Mouse (Mus musculus): Measurements from ENCODE around the gene Hmgcr.

Hmgcr gene

GRCm38 (mm10) chr13:96670406-96671077 lies at the start of gene Hmgcr:
Gene Hmgcr, minus strand, starts transcription at chr13:96670936.
- DNase-seq (ENCODE audit: low spot score), result peak; percentile 84

- DNase-seq (ENCODE audit: low spot score), result no peak
Measured at GRCm38 (mm10) chr13:96720003-96720402, 49.3 kb upstream of the Hmgcr start.

GRCm38 (mm10) chr13:96717821-96718220 lies 47.1 kb upstream of the Hmgcr start:
- DNase-seq (ENCODE audit: low spot score), result no peak

- no peak for DNase-seq (ENCODE audit: low spot score)
Measured at GRCm38 (mm10) chr13:96716311-96716710, 45.6 kb upstream of the Hmgcr start.

- no peak for DNase-seq (ENCODE audit: low spot score)
Measured at GRCm38 (mm10) chr13:96709269-96710233, 38.8 kb upstream of the Hmgcr start.

- no peak for DNase-seq (ENCODE audit: low spot score)
Measured at GRCm38 (mm10) chr13:96702567-96703278, 32.0 kb upstream of the Hmgcr start.

- no peak for DNase-seq (ENCODE audit: low spot score)
Measured at GRCm38 (mm10) chr13:96697805-96698586, 27.3 kb upstream of the Hmgcr start.

- no peak for DNase-seq (ENCODE audit: low spot score)
Measured at GRCm38 (mm10) chr13:96695428-96695827, 24.7 kb upstream of the Hmgcr start.

- DNase-seq (ENCODE audit: low spot score), result no peak
Measured at GRCm38 (mm10) chr13:96689901-96690300, 19.2 kb upstream of the Hmgcr start.

- DNase-seq (ENCODE audit: low spot score), result no peak
Measured at GRCm38 (mm10) chr13:96687261-96687660, 16.5 kb upstream of the Hmgcr start.

- no peak for DNase-seq (ENCODE audit: low spot score)
Measured at GRCm38 (mm10) chr13:96684779-96685178, 14.0 kb upstream of the Hmgcr start.

- DNase-seq (ENCODE audit: low spot score), result no peak
Measured at GRCm38 (mm10) chr13:96681088-96681620, 10.4 kb upstream of the Hmgcr start.

- DNase-seq (ENCODE audit: low spot score), result no peak
Measured at GRCm38 (mm10) chr13:96680163-96681087, 9.7 kb upstream of the Hmgcr start.

GRCm38 (mm10) chr13:96678616-96679015 lies 7.9 kb upstream of the Hmgcr start:
- no peak for DNase-seq (ENCODE audit: low spot score)

- DNase-seq (ENCODE audit: low spot score), result no peak
Measured at GRCm38 (mm10) chr13:96677071-96677470, 6.3 kb upstream of the Hmgcr start.

- no peak for DNase-seq (ENCODE audit: low spot score)
Measured at GRCm38 (mm10) chr13:96675756-96676155, 5.0 kb upstream of the Hmgcr start.

GRCm38 (mm10) chr13:96673817-96674216 lies 3.1 kb upstream of the Hmgcr start:
- no peak for DNase-seq (ENCODE audit: low spot score)

GRCm38 (mm10) chr13:96672276-96672675 lies 1.5 kb upstream of the Hmgcr start:
- DNase-seq (ENCODE audit: low spot score), result no peak

GRCm38 (mm10) chr13:96671906-96672234 lies 1.1 kb upstream of the Hmgcr start:
- no peak for DNase-seq (ENCODE audit: low spot score)

All from ovary, postnatal 10 days (tissue).